25 mouse cellular contexts compared by ENCODE assay signal in the genomic region with DNA sequence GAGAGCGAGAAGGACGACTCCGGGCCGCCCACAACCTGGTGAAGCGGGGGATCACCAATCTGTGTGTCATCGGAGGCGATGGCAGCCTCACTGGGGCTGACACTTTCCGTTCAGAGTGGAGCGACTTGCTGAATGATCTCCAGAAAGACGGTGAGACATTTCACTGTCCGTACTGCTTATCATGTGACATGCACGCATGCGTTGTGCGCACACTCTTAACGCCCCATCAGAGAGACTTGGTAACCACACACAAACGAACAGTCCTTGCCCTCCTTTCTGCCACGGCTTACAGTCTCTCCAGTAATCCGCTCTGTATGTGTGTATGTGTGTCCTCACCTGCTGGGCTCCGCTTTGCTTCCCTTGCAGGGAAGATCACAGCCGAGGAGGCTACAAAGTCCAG. TPM values are rescaled to one million over a fixed set of nuclear protein-coding genes. Genes with fewer than 3 reads are reported as not detected.
"Had no signal": no experiment of that assay in that cellular context is flagged by ENCODE, and none has a peak within 500 bp of the region (broad histone marks: within the 10 kb centered on the region; RNA-seq: fewer than 3 reads in every experiment).

No protein-coding gene starts in this region.

- H3K27me3 ChIP-seq: heart, embryonic 12.5 days; hindbrain, embryonic 13.5 days; hindbrain, embryonic 15.5 days; intestine, embryonic 15.5 days; limb, embryonic 13.5 days; limb, embryonic 15.5 days; liver, embryonic 12.5 days had no signal

- H3K9ac ChIP-seq: heart, embryonic 12.5 days; hindbrain, embryonic 13.5 days; hindbrain, embryonic 15.5 days; intestine, embryonic 15.5 days; limb, embryonic 13.5 days; limb, embryonic 15.5 days; liver, embryonic 12.5 days; liver, embryonic 14.5 days had no signal

- H3K4me3 ChIP-seq: heart, embryonic 10.5 days; heart, embryonic 12.5 days; hindbrain, embryonic 13.5 days; hindbrain, embryonic 15.5 days; intestine, embryonic 15.5 days; limb, embryonic 13.5 days; limb, embryonic 15.5 days; liver, embryonic 12.5 days had no signal

- DNase-seq: gastrocnemius, postnatal 14 days; gastrocnemius, postnatal 36 days; heart, adult 18-20 months; heart, postnatal 10 days; heart, postnatal 36 days; kidney, adult 18-20 months; kidney, adult 8-10 months; kidney, postnatal 10 days; kidney, postnatal 25 days; kidney, postnatal 4 days; layer of hippocampus, adult 9-11 months; layer of hippocampus, postnatal 36 days; left cerebral cortex, postnatal 4 days had no signal

- H3K27ac ChIP-seq: heart, embryonic 10.5 days; hindbrain, embryonic 13.5 days; hindbrain, embryonic 15.5 days; hindbrain, postnatal 0 days; intestine, embryonic 15.5 days; limb, embryonic 13.5 days; limb, embryonic 15.5 days; liver, embryonic 12.5 days; liver, embryonic 14.5 days had no signal

- H3K4me1 ChIP-seq: hindbrain, embryonic 13.5 days; hindbrain, embryonic 15.5 days; intestine, embryonic 15.5 days; limb, embryonic 13.5 days; limb, embryonic 15.5 days had no signal

- H3K9me3 ChIP-seq: heart, embryonic 10.5 days; heart, embryonic 12.5 days; hindbrain, embryonic 13.5 days; hindbrain, embryonic 15.5 days; intestine, embryonic 15.5 days; limb, embryonic 13.5 days; limb, embryonic 15.5 days; liver, embryonic 12.5 days had no signal

RNA-seq across cellular contexts. Expression of a gene that starts 46.1 kb away (rescaled TPM):
- total RNA-seq: gastrocnemius, adult 8-10 months; gastrocnemius, postnatal 14 days; gastrocnemius, postnatal 36 days; liver, adult 2 months had no signal
- polyA plus RNA-seq: liver, adult 2 months; liver, embryonic 12.5 days; liver, embryonic 14.5 days had no signal
